ENCODE assay signal across 10 mouse cellular contexts in genomic region chr1:105362701-105363100, GRCm38 (mm10). TPM values are rescaled to one million over a fixed set of nuclear protein-coding genes. Genes with fewer than 3 reads are reported as not detected.
DNase-seq lines count a peak whose midpoint lies in the region; ATAC-seq and TF ChIP-seq lines count a peak whose summit lies in the region.
"Had no signal": no experiment of that assay in that cellular context is flagged by ENCODE, and none has a peak within 500 bp of the region (broad histone marks: within the 10 kb centered on the region; RNA-seq: fewer than 3 reads in every experiment).

No protein-coding gene starts in this region.

- H3K4me3 ChIP-seq in liver, postnatal 0 days (ENCODE audit: low read depth, low read length): no peak overlapping the region
- H3K4me3 ChIP-seq: megakaryocyte, embryonic 14.5 days had no signal

- TF ChIP-seq CTCF in liver, postnatal 0 days (IDR thresholded peaks at IDR 0.05; ENCODE audit: low read depth): peak; percentile 76

- no peaks in the 10 kb centered on the region for H3K4me1 ChIP-seq in liver, postnatal 0 days (ENCODE audit: insufficient read depth)
- H3K4me1 ChIP-seq: megakaryocyte, embryonic 14.5 days had no signal

- H3K27ac ChIP-seq in liver, postnatal 0 days (ENCODE audit: low read depth): no peak overlapping the region

- no peaks in the 10 kb centered on the region for H3K27me3 ChIP-seq in liver, postnatal 0 days (ENCODE audit: insufficient read depth, low read length)

- no peak for TF ChIP-seq EP300 in liver, postnatal 0 days (IDR thresholded peaks at IDR 0.05; ENCODE audit: low read depth)

- no peaks in the 10 kb centered on the region for H3K36me3 ChIP-seq in liver, postnatal 0 days (replicated peaks; ENCODE audit: insufficient read depth, low read length)

- H3K4me2 ChIP-seq in liver, postnatal 0 days (ENCODE audit: low read depth, low read length): no peak overlapping the region

- no peak for ATAC-seq in liver, postnatal 0 days
- ATAC-seq in megakaryocyte-erythroid progenitor cell, adult 5-6 weeks (replicated peaks; ENCODE audit: low FRiP score, low TSS enrichment, poor library complexity, severe bottlenecking): peak; percentile 92

- no peak overlapping the region for H3K9ac ChIP-seq in liver, postnatal 0 days (replicated peaks)

- no peaks in the 10 kb centered on the region for H3K9me3 ChIP-seq in liver, postnatal 0 days (ENCODE audit: low read length)
- H3K9me3 ChIP-seq: megakaryocyte, embryonic 14.5 days had no signal

- peak; percentile 27 for DNase-seq in adrenal gland, postnatal 14 days
- no peak for DNase-seq in adrenal gland, postnatal 36 days
- no peak for DNase-seq in liver, postnatal 0 days
- no peak for DNase-seq in liver
- peak; percentile 58 for DNase-seq in ZHBTc4 (ENCODE audit: low read depth, low spot score)
- DNase-seq in ovary, postnatal 36 days (ENCODE audit: low spot score): no peak
- DNase-seq in cerebellum, postnatal 4 days (ENCODE audit: low spot score in 2 of 2): no peak
- DNase-seq: heart, postnatal 4 days had no signal

RNA-seq across cellular contexts. Expression of gene Rnf152, which starts 6.2 kb away (rescaled TPM):
- 11.2 and 15.8 TPM in 2 replicates for total RNA-seq in adrenal gland, postnatal 14 days (2021)
- 1 to 10 TPM; 2.9 to 3.4 TPM for total RNA-seq in adrenal gland, postnatal 36 days (2021)
- polyA plus RNA-seq in liver, postnatal 0 days (2015; fragmentation: Nextera tagmentation; extraction: Ambion mirVana): 0.46 and 0.47 TPM in 2 replicates
- total RNA-seq in megakaryocyte-erythroid progenitor cell, adult 5-6 weeks (2014; fragmentation: Nextera tagmentation): 0.10 and 0.24 TPM in 2 replicates
- 0.08 TPM in 1 of 2 replicates, not detected in the other for total RNA-seq in megakaryocyte-erythroid progenitor cell, adult 5-6 weeks (2017)

Comparison
In these comparisons a context has a peak if more than half of its experiments do, and no peak if none do; other contexts are left out.
1. DNase-seq: peak in adrenal gland, postnatal 14 days (single experiment) and ZHBTc4 (single experiment); none in adrenal gland, postnatal 36 days (0 of 2), liver, postnatal 0 days (single experiment), liver (single experiment), ovary, postnatal 36 days (single experiment) and cerebellum, postnatal 4 days (0 of 2).